Mouse (Mus musculus) midbrain, postnatal 0 days (tissue): ENCODE measurements around the gene Tmc6. TPM values are rescaled to one million over a fixed set of nuclear protein-coding genes. Genes with fewer than 3 reads are reported as not detected.

Experiments
- ATAC-seq: fragments of 200-750 bp; cut with Nextera tagmentation; 2 replicates; pipeline ENCODE4 v1.8.0; 2017; ENCODE audit warnings: moderate number of reproducible peaks, mild to moderate bottlenecking, moderate TSS enrichment, moderate library complexity; ENCODE audit not compliant: low FRiP score
- DNase-seq: peaks from one replicate; pipeline ENCODE4 v3.0.0-alpha.2; 2015; ENCODE audit warnings: low spot score
- H3K27ac ChIP-seq: fragments of 300-500 bp; sonication (generic); 2 replicates; pipeline ENCODE4 v1.5.1; 2014; ENCODE audit warnings: low read depth, mild to moderate bottlenecking, low read length, mixed read lengths
- H3K27me3 ChIP-seq: fragments of 300-500 bp; sonication (generic); 2 replicates; pipeline ENCODE4 v1.6.1; 2014; ENCODE audit warnings: low read length, control low read depth, mixed read lengths; ENCODE audit not compliant: insufficient read depth
- H3K36me3 ChIP-seq: fragments of 300-500 bp; sonication (generic); 2 replicates; pipeline ENCODE4 v1.6.1; 2014; ENCODE audit warnings: low read length, control low read depth, mixed read lengths; ENCODE audit not compliant: insufficient read depth
- H3K4me1 ChIP-seq: fragments of 300-500 bp; sonication (generic); 2 replicates; pipeline ENCODE4 v1.6.1; 2014; ENCODE audit warnings: mild to moderate bottlenecking, control low read depth, antibody characterized with exemption, low read length, mixed read lengths; ENCODE audit not compliant: insufficient read depth
- H3K4me2 ChIP-seq: fragments of 300-500 bp; sonication (generic); 2 replicates; pipeline ENCODE4 v1.6.1; 2014; ENCODE audit warnings: low read depth, mild to moderate bottlenecking, low read length, mixed read lengths; ENCODE audit not compliant: poor library complexity, severe bottlenecking
- H3K4me3 ChIP-seq: fragments of 300-500 bp; sonication (generic); 2 replicates; pipeline ENCODE4 v1.5.1; 2014; ENCODE audit warnings: low read depth, mild to moderate bottlenecking, low read length, moderate library complexity
- H3K9ac ChIP-seq: fragments of 300-500 bp; sonication (generic); replicated peaks from 2 replicates; pipeline ENCODE4 v1.6.1; 2014; ENCODE audit warnings: mild to moderate bottlenecking, low read length, moderate library complexity, mixed read lengths; ENCODE audit not compliant: poor library complexity, severe bottlenecking
- H3K9me3 ChIP-seq: fragments of 300-500 bp; sonication (generic); 2 replicates; pipeline ENCODE4 v1.6.1; 2016; ENCODE audit warnings: low read length, control low read depth
- CTCF ChIP-seq: IDR thresholded peaks from 2 replicates; pipeline ENCODE4 v1.5.1; 2016; ENCODE audit warnings: antibody characterized with exemption, mild to moderate bottlenecking
- WGBS: fragments of 180-500 bp; shearing (Covaris S2); extraction: QIAGEN DNeasy Blood & Tissue Kit; methylation state at CpG from one replicate; pipeline ENCODE4 v1.1.7; 2014; 5-methylcytosine and 5-hydroxymethylcytosine counted together
- polyA plus RNA-seq: library from polyadenylated mRNA; unstranded; fragments of >200 nt; fragmentation: Nextera tagmentation; extraction: Ambion mirVana; gene quantifications from 2 replicates; pipeline ENCODE4 v1.2.1, GENCODE M21; 2015
- total RNA-seq: library from RNA; depleted of rRNA; stranded (reverse); fragments of >200 nt; gene quantifications from 2 replicates; pipeline ENCODE4 v1.2.3, GENCODE M21; 2014

Tmc6 gene
- total and polyA plus RNA-seq, 2 experiments from 2014 or later: 2.2 to 3.9 TPM

DNA sequence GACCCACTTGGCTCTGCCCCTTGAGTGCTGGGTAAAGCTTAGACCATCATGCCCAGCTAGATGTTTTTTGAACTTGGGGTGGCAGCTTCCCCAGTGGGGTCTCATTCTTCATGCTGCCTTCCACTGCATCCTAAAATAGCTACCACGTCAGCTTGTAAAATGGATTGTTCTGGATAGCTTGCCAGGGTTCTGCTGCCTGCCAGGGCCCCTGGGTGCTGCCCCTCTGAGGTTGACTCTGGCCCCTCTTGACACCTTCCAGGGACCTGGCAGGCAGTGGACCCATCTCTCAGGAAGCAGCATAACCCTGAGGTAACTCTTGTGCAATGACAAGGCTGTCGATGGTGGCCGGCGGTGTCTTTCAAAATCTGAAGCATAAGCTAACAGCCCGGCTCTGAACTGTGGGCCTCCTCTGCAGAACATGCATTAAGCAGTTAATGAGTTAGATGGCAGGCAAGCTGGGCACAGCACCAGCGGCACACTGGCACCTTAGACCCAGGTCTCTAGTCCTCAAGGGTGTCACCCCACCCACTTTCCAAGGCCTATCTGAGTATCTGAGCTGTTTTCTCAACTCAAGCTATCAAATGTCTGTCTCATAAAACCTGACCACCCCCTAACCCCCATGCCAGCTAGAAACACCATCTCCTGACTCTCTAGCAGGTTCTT lies 32.8 kb upstream of the Tmc6 start:
- Histone ChIP-seq H3K9ac (no peak overlapping the region), H3K4me1 (no peaks in the 10 kb centered on the region), H3K4me2 (no peak overlapping the region), H3K27ac (no peak overlapping the region), H3K9me3 (no peaks in the 10 kb centered on the region), H3K4me3 (no peak overlapping the region), H3K27me3 (no peaks in the 10 kb centered on the region), H3K36me3 (no peaks in the 10 kb centered on the region)
- no peak for TF ChIP-seq CTCF
- no peak for DNase-seq
- ATAC-seq: no peak
- WGBS: 95% methylated on average over 6 of the region's 6 CpGs

DNA sequence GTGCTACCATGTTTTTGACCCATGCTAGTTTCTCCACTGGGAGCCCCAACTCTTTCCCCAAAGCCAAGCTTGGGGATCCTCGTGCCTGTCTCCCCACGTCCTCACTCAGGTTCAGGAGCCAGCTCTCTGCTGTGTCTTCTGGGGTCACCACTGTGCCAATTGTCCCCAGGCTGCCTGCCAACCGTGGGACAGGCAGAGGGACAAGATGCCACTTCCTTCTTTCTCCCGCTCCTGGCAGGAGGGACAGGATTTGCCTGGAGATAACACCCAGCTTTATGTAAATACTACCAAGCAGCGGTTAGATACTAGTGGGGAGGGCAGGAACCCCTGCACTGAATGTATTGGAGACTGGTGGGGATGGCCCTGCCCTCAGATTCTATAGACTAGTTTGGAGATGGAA lies 31.9 kb upstream of the Tmc6 start:
- Histone ChIP-seq H3K4me1 (no peaks in the 10 kb centered on the region), H3K27ac (no peak overlapping the region), H3K27me3 (peaks cover 5% of the 10 kb centered on the region; the same call in 1 of the 2 replicates), H3K9me3 (no peaks in the 10 kb centered on the region), H3K4me2 (no peak overlapping the region), H3K36me3 (no peaks in the 10 kb centered on the region), H3K4me3 (no peak overlapping the region), H3K9ac (no peak overlapping the region)
- DNase-seq: no peak
- 72% methylated on average over 5 of the region's 5 CpGs for WGBS
- ATAC-seq: no peak
- no peak for TF ChIP-seq CTCF

DNA sequence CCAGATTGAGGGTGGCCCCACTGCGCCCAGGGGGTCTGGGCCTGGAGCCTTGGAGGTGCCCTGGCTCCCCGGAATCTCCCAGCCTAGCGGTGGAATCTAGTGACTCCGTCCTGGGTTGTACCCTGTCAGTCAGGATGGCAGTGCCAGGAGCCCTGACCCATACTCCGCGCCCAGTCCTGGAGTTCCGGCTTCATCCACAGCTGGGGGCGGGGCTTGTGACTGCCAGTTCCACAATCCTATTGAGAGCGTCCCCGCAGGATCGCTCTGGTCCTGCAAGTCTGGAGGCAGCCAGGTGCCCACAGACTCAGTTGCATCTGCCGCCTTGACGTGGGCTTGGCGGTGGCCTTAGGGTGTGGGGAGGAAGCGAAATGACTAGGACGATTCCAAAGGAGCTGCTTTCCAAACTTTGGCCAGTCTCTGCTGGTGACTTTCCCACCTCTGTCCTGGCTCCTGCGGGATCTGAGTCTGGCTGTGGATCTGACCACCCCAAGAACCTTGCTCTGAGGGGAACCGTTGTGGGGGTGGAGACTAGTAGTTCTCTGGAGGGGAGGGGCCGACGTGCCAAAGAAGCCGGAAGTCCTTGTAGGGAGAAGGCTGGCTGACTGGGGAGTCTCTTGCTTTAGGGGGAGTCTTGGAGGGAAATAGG lies 28.5 kb upstream of the Tmc6 start:
- TF ChIP-seq CTCF: peak; percentile 64
- WGBS: under 1% methylated on average over 21 of the region's 21 CpGs

DNA sequence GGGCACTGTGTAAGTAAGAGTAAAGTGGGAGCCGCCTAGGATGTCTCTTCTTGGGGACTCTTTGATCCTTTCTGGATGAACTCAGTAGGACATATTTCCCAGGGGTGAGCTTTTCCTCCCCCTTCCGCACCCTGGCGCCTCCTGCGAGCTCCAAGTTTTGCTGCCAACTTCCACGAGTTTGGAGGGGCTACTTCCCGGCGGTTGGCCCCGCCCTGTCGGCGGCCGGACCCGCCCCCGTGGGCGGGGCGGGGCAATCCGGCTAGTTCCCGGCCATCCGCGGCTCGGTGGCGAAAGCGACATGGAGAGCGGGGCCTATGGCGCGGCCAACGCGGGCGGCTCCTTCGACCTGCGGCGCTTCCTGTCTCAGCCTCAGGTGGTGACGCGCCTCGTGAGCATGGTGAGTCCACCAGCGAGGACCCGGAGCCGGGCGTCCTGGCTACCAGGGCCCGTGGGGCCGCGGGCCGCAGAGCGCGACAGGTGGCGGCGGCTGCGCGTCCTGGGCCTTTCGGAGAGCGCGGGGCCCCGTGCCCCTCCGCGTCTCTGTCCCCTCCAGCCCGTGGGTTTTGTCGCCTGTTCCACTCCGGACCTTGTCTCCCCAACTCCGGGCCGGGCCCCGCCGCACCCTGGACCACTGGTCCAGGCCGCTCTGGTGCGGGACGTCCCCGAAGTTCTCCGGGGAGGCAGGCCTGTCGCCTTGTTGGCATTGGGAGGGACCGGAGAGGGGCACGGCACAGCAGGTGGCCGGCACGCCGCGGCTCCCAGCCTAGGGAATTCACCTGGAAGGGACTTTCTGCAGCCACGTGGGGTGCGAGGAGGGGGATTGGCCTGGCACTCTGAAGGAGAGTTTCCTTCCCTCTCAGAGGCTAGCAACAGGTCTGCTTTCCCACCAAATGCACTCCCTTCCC lies 27.7 kb upstream of the Tmc6 start, which contains the start of the genes Gm20708 and Syngr2:
Gm20708 (plus strand) TSS at position 262 of the 905 bp plus-strand sequence.
Syngr2 (plus strand) TSS at position 262 of the 905 bp plus-strand sequence.
- Histone ChIP-seq H3K4me2 (peak within 1 kb of the TSS; percentile 93), H3K9ac (peak within 1 kb of the TSS; percentile 46), H3K4me1 (no peaks in the 10 kb centered on the region), H3K9me3 (no peaks in the 10 kb centered on the region), H3K4me3 (peak within 1 kb of the TSS; percentile 52), H3K36me3 (no peaks in the 10 kb centered on the region), H3K27me3 (peaks cover 10% of the 10 kb centered on the region; the same call in 1 of the 2 replicates), H3K27ac (no peak within 1 kb of the TSS)
- ATAC-seq (peak; percentile 66), DNase-seq (peak; percentile 71)
- no peak for TF ChIP-seq CTCF
- WGBS: under 1% methylated on average over 74 of the region's 75 CpGs

More for the DNA sequence above, 28.5 kb upstream of the Tmc6 start:
- Histone ChIP-seq H3K4me1 (no peaks in the 10 kb centered on the region), H3K27ac (no peak overlapping the region), H3K4me3 (peak overlapping the region; percentile 52), H3K9me3 (no peaks in the 10 kb centered on the region), H3K9ac (peak overlapping the region; percentile 46; the same call in 1 of the 2 replicates), H3K27me3 (peaks cover 10% of the 10 kb centered on the region; the same call in 1 of the 2 replicates), H3K36me3 (no peaks in the 10 kb centered on the region), H3K4me2 (peak overlapping the region; percentile 93)
- ATAC-seq (peak; percentile 79), DNase-seq (peak; percentile 88)

DNA sequence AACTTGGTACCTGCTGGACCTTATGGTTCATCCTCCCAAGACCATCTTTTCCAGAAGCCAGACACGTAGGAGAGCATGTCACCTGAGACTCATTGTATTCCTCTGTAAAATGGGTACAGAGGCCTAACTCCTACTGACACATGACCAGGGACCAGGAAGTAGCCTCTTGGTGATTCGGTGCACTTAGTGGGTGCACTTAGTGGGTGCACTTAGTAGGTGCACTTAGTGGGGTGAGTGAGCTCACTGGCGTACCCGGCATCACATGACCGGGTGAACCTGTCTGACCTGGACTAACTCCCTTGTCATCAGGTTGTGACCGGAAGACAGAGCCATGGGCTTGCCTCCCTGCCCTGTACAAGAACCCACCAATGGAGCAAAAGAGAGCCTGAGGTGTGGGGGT lies 24.8 kb upstream of the Tmc6 start:
- Histone ChIP-seq H3K27ac (no peak overlapping the region), H3K9me3 (no peaks in the 10 kb centered on the region), H3K36me3 (no peaks in the 10 kb centered on the region), H3K4me3 (no peak overlapping the region), H3K27me3 (peaks cover 10% of the 10 kb centered on the region; the same call in 1 of the 2 replicates), H3K4me2 (no peak overlapping the region), H3K4me1 (no peaks in the 10 kb centered on the region), H3K9ac (no peak overlapping the region)
- DNase-seq (no peak), ATAC-seq (no peak)
- TF ChIP-seq CTCF: no peak
- 91% methylated on average over 6 of the region's 6 CpGs for WGBS
